ENCODE assay signal across 20 mouse cellular contexts in genomic region chr12:44006795-44007194, GRCm38 (mm10).
DNase-seq lines count a peak whose midpoint lies in the region; ATAC-seq and TF ChIP-seq lines count a peak whose summit lies in the region.
"Had no signal": no experiment of that assay in that cellular context is flagged by ENCODE, and none has a peak within 500 bp of the region (broad histone marks: within the 10 kb centered on the region; RNA-seq: fewer than 3 reads in every experiment).

No protein-coding gene starts in this region.

- peak; percentile 60 for DNase-seq in A20 (ENCODE audit: low read depth, low spot score)
- peak; percentile 18 for DNase-seq in CH12.LX (ENCODE audit: extremely low read depth)
- no peak for DNase-seq in embryo, embryonic 9.5 days (ENCODE audit: extremely low spot score)
- DNase-seq: adrenal gland, adult 2 months; adrenal gland, adult 8-10 months; adrenal gland, postnatal 10 days; adrenal gland, postnatal 14 days; adrenal gland, postnatal 25 days; adrenal gland, postnatal 36 days; B cell, adult 2 months; cerebellum, adult 11 months; cerebellum, adult 11-12 months; cerebellum, adult 18-20 months; cerebellum, adult 2 months; cerebellum, adult 8-10 months had no signal

- no peaks in the 10 kb centered on the region for H3K79me2 ChIP-seq in CH12.LX (replicated peaks; ENCODE audit: control insufficient read depth, extremely low read depth, insufficient read depth, poor library complexity, severe bottlenecking)

- in situ Hi-C loops in CH12.LX (cut with MboI; ENCODE audit: low pct_ligation_motif_present, low pct_unique_long_range_greater_than_20kb, low sequenced_read_pairs): no loop called here

- 59% methylated on average over 2 of the region's 2 CpGs for WGBS in forebrain, embryonic 16.5 days

- no peak for TF ChIP-seq RAD21 in CH12.LX (IDR thresholded peaks at IDR 0.05; ENCODE audit: low read depth, low read length)

- no peak for TF ChIP-seq CTCF in CH12.LX (conservative IDR thresholded peaks at IDR 0.05 in 1 of 2, IDR thresholded peaks at IDR 0.05 in 1 of 2; ENCODE audit: low read depth in 2 of 2, low read length in 2 of 2)

- H3K36me3 ChIP-seq in CH12.LX (replicated peaks in 1 of 2; ENCODE audit: control insufficient read depth in 1 of 2, insufficient read depth in 1 of 2, low read length in 1 of 2): no peaks in the 10 kb centered on the region
- no peaks in the 10 kb centered on the region for H3K36me3 ChIP-seq in forebrain, embryonic 16.5 days (ENCODE audit: control insufficient read depth, insufficient read depth)
- H3K36me3 ChIP-seq: G1E had no signal

- TF ChIP-seq EP300 in CH12.LX (IDR thresholded peaks at IDR 0.05; ENCODE audit: low read length): peak; percentile 61

- H3K4me1 ChIP-seq in CH12.LX (ENCODE audit: control insufficient read depth in 1 of 2, insufficient read depth in 2 of 2): peaks cover 0 to 8% of the 10 kb centered on the region in 2 experiments; a peak in 2 of 4 replicates
- H3K4me1 ChIP-seq in forebrain, embryonic 16.5 days (replicated peaks; ENCODE audit: control insufficient read depth, insufficient read depth, low read length): no peaks in the 10 kb centered on the region

- no peak for ATAC-seq in forebrain, embryonic 16.5 days
- ATAC-seq: activated CD4-positive, CD25-positive, alpha-beta regulatory T cell, adult 4 months; CD4-positive, CD25-positive, alpha-beta regulatory T cell, adult 4 months; Patski had no signal

- H3K9me3 ChIP-seq in CH12.LX (replicated peaks; ENCODE audit: low read length): no peaks in the 10 kb centered on the region
- H3K9me3 ChIP-seq in forebrain, embryonic 16.5 days (ENCODE audit: control insufficient read depth, low read length): no peaks in the 10 kb centered on the region

- no peak overlapping the region for H3K27ac ChIP-seq in CH12.LX (ENCODE audit: insufficient read depth, low read depth)
- no peak overlapping the region for H3K27ac ChIP-seq in forebrain, embryonic 16.5 days (ENCODE audit: low read length)

- no peaks in the 10 kb centered on the region for H3K27me3 ChIP-seq in CH12.LX (replicated peaks)
- H3K27me3 ChIP-seq in forebrain, embryonic 16.5 days (replicated peaks; ENCODE audit: control insufficient read depth, insufficient read depth, low read length): no peaks in the 10 kb centered on the region
- H3K27me3 ChIP-seq: Patski had no signal

- H3K4me2 ChIP-seq in CH12.LX (ENCODE audit: insufficient read depth, low read depth, poor library complexity, severe bottlenecking): no peak overlapping the region
- no peak overlapping the region for H3K4me2 ChIP-seq in forebrain, embryonic 16.5 days (ENCODE audit: low read length)

- no peak for TF ChIP-seq POLR2A in CH12.LX (IDR thresholded peaks at IDR 0.05; ENCODE audit: low read depth, low read length)

- H3K4me3 ChIP-seq in CH12.LX (replicated peaks in 1 of 3; ENCODE audit: low read depth in 2 of 3, low read length in 2 of 3, poor library complexity in 1 of 3): no peak overlapping the region
- no peak overlapping the region for H3K4me3 ChIP-seq in forebrain, embryonic 16.5 days (replicated peaks; ENCODE audit: low read length)

- dilution Hi-C loops in CH12.LX (cut with MboI; ENCODE audit: extremely low pct_ligation_motif_present, extremely low pct_unique_long_range_greater_than_20kb, low sequenced_read_pairs): no loop called here

- H3K9ac ChIP-seq in CH12.LX (ENCODE audit: insufficient read depth, low read depth): no peak overlapping the region
- no peak overlapping the region for H3K9ac ChIP-seq in forebrain, embryonic 16.5 days (replicated peaks; ENCODE audit: low read depth, low read length)

TF ChIP-seq in CH12.LX, 34 proteins besides CTCF, POLR2A, EP300 and RAD21:
- TF ChIP-seq UBTF (IDR thresholded peaks at IDR 0.05; ENCODE audit: low read depth, low read length) (no peak), IRF4 (IDR thresholded peaks at IDR 0.05; ENCODE audit: low read depth, low read length) (peak; percentile 63; the same call in 1 of the 2 replicates)
